Mouse (Mus musculus) heart, postnatal 4 days (tissue): ENCODE data around the gene Trub2. TPM values are rescaled to one million over a fixed set of nuclear protein-coding genes. Genes with fewer than 3 reads are reported as not detected.

Source experiments
- DNase-seq: peaks from one replicate; pipeline ENCODE4 v3.0.0; 2021
- total RNA-seq, 2 experiments: library from RNA; stranded (reverse); gene quantifications; 2 replicates each; pipeline ENCODE4 v1.2.3; 2021

Trub2 gene
- total RNA-seq, 2 experiments from 2014 or later = 37.5 to 38.6 TPM

DNA sequence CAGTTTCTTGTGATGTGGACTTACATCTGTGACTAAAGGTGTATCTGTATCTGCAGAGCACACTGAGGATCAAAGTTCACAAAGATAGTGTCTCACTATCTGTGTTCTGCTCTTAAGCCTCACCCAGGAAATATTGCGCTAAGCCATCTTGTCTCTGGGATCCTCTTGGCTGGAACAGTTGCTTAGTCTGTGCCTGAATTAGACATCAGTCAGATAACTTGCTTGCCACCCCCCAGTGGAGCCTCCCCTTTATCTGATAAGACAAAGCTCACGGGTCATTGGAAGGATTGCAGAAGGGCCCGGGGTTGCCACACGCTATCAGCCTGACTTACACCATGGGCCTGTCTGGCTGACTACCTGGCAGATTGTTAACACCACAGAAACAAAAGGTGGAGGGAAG is 15.0 kb downstream of the Trub2 start:
- DNase-seq = no peak

GRCm38 (mm10) chr2:29771611-29772461 is 16.5 kb downstream of the Trub2 start:
- DNase-seq = no peak

- no peak for DNase-seq
Observed at GRCm38 (mm10) chr2:29770162-29770561, 18.1 kb downstream of the Trub2 start.

- DNase-seq = no peak
Observed at GRCm38 (mm10) chr2:29768901-29769300, 19.4 kb downstream of the Trub2 start.

DNA sequence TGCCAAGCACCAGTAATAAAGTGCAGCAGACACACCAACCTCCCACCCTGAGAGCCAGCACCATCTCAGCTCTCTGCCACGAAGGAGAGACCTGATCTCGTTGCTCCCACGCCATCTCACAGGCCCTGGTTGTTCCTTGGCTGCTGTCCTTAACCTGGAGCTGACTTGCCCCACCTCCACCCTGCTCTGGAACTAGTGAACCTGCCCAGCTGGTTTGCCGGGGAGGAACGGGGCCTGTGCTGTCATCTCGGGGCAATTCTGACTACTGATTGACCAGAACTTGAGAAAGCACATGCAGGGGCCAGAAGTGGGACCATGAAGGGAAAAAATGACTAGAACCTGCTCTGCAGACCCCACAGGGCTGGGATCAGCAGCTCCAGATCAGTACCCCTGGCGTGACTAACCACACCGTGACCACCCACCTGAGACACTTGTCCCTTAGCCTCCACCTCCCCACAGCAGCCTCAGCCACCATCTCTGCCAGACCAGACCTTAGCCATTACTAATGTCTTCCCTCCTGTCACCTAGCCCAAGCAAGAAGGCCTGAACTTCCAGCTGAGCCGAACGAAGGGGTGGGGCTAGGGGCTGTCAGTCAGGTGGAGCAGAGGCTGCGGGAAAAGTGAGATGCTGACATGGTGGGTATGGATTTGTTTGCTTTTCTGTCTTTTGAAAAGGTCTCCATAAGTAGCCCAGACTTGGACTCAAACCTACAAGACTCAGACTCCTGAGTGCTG is 20.2 kb downstream of the Trub2 start:
- no peak for DNase-seq

DNA sequence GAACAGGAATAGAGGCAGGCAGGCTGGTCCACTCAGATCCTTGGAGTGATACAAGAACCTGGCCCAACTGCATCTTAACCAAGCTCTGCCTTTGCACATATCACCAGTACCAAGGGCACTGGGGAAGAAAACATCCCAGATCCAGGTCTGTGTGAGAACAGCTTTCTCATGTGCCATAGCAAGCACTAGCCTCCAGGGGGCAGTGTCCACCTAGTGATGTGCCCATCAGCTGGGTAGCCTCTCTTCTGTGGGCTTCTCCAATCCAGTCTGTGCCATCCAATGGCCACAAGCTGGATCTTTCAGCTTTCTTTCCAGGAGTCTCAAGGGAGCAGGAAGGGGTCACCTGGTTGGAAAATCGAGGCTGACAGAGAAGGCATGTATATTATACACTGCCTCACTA is 23.5 kb downstream of the Trub2 start:
- peak; percentile 74 for DNase-seq

GRCm38 (mm10) chr2:29755693-29756092 is 32.6 kb downstream of the Trub2 start:
- DNase-seq = no peak

GRCm38 (mm10) chr2:29752397-29752796 is 35.9 kb downstream of the Trub2 start:
- DNase-seq = no peak

GRCm38 (mm10) chr2:29751497-29751896 is 36.8 kb downstream of the Trub2 start, which contains the start of gene Gm13420:
Gene Gm13420, minus strand, starts transcription at chr2:29751685.
- DNase-seq = peak; percentile 3

GRCm38 (mm10) chr2:29748499-29748898 is 39.8 kb downstream of the Trub2 start:
- no peak for DNase-seq

- DNase-seq = no peak
Observed at GRCm38 (mm10) chr2:29747852-29748251, 40.5 kb downstream of the Trub2 start.

GRCm38 (mm10) chr2:29747188-29747782 is 41.0 kb downstream of the Trub2 start:
- no peak for DNase-seq

DNA sequence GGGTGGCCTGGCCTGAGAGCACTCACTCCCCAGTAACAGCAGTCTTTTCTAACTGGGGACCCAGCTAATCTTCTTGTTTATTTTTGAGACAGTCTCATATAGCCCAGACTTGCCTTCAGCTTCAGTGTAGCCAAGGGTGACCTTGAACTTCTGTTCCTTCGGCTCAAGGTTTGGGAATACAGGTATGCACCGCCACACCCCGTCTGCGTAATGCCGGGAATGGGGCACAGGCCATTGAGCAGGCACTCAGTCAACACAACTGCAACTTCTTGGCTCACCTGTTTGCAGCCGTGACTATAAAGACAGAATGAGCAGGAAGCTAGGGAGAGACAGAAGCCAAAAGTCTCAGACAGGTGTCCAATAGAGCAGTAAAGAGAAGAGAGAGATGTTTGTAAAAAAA is 44.0 kb downstream of the Trub2 start:
- DNase-seq = no peak

DNA sequence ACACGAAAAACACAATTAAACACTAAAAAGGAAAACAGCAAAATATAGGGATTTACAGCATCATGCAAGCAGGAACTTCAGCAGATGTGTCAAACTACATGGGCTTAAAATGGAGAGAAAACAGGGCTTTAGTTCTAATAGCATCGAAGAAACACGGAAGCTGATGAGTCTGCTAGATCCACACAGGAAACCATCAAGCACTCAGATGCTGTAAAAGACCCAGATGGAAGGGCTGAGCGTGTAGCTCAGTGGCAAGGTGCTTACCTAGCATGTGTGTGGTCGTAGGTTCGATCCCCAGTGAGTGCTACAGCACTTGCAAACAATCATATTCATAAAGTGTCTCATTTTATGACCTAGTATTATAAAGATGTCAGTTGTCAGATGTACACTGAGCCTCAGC is 47.1 kb downstream of the Trub2 start:
- no peak for DNase-seq

- DNase-seq = no peak
Observed at GRCm38 (mm10) chr2:29739368-29739767, 48.9 kb downstream of the Trub2 start.

GRCm38 (mm10) chr2:29738799-29739198 is 49.5 kb downstream of the Trub2 start:
- DNase-seq = no peak

GRCm38 (mm10) chr2:29737209-29737925 is 50.9 kb downstream of the Trub2 start:
- peak; percentile 49 for DNase-seq

DNA sequence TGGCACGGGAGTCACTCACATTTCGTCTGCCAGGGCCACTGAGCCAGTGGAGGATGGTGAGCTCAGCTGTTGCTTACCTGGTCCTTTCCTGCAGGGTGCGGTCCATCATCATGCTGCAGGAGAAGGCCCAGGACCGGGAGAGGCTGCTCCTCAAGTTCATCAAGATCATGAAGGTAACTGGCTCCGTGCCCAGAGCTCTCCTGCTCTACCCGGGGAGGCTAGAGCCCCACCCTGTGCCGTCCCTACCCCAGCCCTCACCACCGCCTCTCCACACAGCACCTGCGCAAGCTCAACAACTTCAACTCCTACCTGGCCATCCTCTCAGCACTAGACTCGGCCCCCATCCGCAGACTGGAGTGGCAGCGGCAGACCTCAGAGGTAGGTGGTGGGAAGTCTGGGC is 52.6 kb downstream of the Trub2 start:
- no peak for DNase-seq

GRCm38 (mm10) chr2:29733348-29733747 is 55.0 kb downstream of the Trub2 start:
- DNase-seq = no peak

- no peak for DNase-seq
Observed at GRCm38 (mm10) chr2:29732559-29732958, 55.7 kb downstream of the Trub2 start.

GRCm38 (mm10) chr2:29731545-29731944 is 56.8 kb downstream of the Trub2 start:
- DNase-seq = peak; percentile 57

DNA sequence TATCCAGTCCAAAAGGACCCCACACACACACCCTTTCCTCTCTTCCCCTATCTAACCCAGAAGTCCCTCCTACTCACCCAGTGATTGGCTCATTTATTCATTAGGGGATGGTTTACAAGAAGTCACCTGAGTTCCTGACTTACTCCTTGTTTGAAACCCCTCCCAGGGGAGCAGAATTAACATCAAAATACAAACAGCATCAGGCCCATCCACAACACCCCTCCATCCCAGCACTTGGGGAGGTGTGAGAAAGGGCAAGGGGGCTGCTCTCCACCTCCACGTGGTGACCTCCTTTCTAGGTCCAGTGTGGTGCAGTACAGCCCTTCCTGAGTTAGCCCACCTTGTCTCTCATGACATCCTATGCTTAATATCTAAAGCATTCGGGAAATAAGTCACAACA is 58.8 kb downstream of the Trub2 start:
- no peak for DNase-seq
